Mouse (Mus musculus) lung, postnatal 0 days (tissue): ENCODE data around the gene Rap2b. TPM values are rescaled to one million over a fixed set of nuclear protein-coding genes. Genes with fewer than 3 reads are reported as not detected.

Experiments used
- ATAC-seq: fragments of 200-750 bp; cut with Nextera tagmentation; 2 replicates; pipeline ENCODE4 v1.8.0; 2017; ENCODE audit warnings: moderate library complexity
- DNase-seq: peaks from one replicate; pipeline ENCODE4 v3.0.0-alpha.2; 2016; ENCODE audit warnings: low spot score
- H3K27ac ChIP-seq: fragments of 300-500 bp; sonication (generic); 2 replicates; pipeline ENCODE4 v1.5.1; 2014; ENCODE audit warnings: antibody characterized with exemption, mild to moderate bottlenecking, low read length, mixed read lengths
- H3K27me3 ChIP-seq: fragments of 300-500 bp; sonication (generic); replicated peaks from 2 replicates; pipeline ENCODE4 v1.6.1; 2014; ENCODE audit warnings: low read length, mixed read lengths; ENCODE audit not compliant: insufficient read depth
- H3K36me3 ChIP-seq: fragments of 300-500 bp; sonication (generic); 2 replicates; pipeline ENCODE4 v1.6.1; 2014; ENCODE audit warnings: low read length, mixed read lengths; ENCODE audit not compliant: insufficient read depth
- H3K4me1 ChIP-seq: fragments of 300-500 bp; sonication (generic); 2 replicates; pipeline ENCODE4 v1.6.1; 2014; ENCODE audit warnings: antibody characterized with exemption, low read depth, low read length, mixed read lengths; ENCODE audit not compliant: insufficient read depth
- H3K4me2 ChIP-seq: fragments of 300-500 bp; sonication (generic); replicated peaks from 2 replicates; pipeline ENCODE4 v1.6.1; 2014; ENCODE audit warnings: low read depth, mild to moderate bottlenecking, low read length, moderate library complexity, mixed read lengths
- H3K4me3 ChIP-seq: fragments of 300-500 bp; sonication (generic); 2 replicates; pipeline ENCODE4 v1.5.1; 2014; ENCODE audit warnings: low read depth, low read length
- H3K9ac ChIP-seq: fragments of 300-500 bp; sonication (generic); replicated peaks from 2 replicates; pipeline ENCODE4 v1.6.1; 2014; ENCODE audit warnings: low read depth, mild to moderate bottlenecking
- H3K9me3 ChIP-seq: fragments of 300-500 bp; sonication (generic); 2 replicates; pipeline ENCODE4 v1.6.1; 2016; ENCODE audit warnings: low read length, mixed read lengths
- CTCF ChIP-seq: IDR thresholded peaks from 2 replicates; pipeline ENCODE4 v1.5.1; 2016; ENCODE audit warnings: antibody characterized with exemption, mild to moderate bottlenecking
- EP300 ChIP-seq: IDR thresholded peaks from 2 replicates; pipeline ENCODE4 v1.6.1; 2016; ENCODE audit warnings: antibody characterized with exemption, mild to moderate bottlenecking, control low read depth
- whole genome bisulfite sequencing: fragments of 180-500 bp; shearing (Covaris S2); extraction: QIAGEN DNeasy Blood & Tissue Kit; methylation state at CpG from one replicate; pipeline ENCODE4 v1.1.7; 2014; 5-methylcytosine and 5-hydroxymethylcytosine counted together
- polyA plus RNA-seq: library from polyadenylated mRNA; unstranded; fragments of >200 nt; fragmentation: Nextera tagmentation; extraction: Ambion mirVana; gene quantifications from 2 replicates; pipeline ENCODE4 v1.2.1, GENCODE M21; 2015

Rap2b gene
- polyA plus RNA-seq, 1 experiment from 2014 or later = 6.8 TPM

DNA sequence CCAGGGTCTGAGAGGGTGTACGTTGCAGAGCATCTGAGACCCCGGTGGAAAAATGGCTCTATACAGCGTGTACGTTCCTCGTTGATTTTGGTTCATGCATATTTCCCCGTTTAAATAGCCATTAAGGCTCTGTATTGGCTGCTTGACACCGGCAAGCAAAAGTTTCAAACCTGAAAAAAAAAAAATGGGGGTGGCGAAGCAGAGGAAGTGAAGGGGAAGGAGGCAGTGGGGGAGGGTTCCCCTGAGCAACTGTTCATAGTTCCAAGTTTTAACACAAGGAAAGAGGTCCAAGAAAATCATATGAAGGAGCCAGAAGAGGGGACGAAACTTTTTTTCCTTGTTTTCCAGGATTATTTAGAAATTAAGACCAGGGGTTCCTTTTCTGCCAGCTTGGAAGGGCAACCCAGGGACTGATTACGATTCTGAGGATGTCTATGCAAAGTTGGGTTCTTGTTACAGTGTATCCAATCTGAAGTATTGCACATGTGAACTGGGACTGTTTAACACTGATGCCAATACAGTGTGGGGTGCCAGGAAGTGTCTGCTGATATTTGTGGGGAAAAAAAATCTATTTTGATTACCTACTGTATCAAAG lies 4.4 kb downstream of the Rap2b start, which contains the start of gene B430305J03Rik:
Gene B430305J03Rik (minus strand): TSS at position 173 of the 595 bp plus-strand sequence.
- Histone ChIP-seq H3K27ac (peak within 1 kb of the TSS; percentile 60), H3K27me3 (no peaks in the 10 kb centered on the region), H3K4me2 (peak within 1 kb of the TSS; percentile 75), H3K4me3 (peak within 1 kb of the TSS; percentile 80), H3K9ac (peak within 1 kb of the TSS; percentile 59), H3K9me3 (no peaks in the 10 kb centered on the region), H3K4me1 (0 out of 2 replicates have a peak, but pooled peaks cover 2% of the 10 kb centered on the region), H3K36me3 (no peaks in the 10 kb centered on the region)
- DNase-seq (peak; percentile 44), ATAC-seq (no peak)
- TF ChIP-seq EP300 = no peak
- no peak for TF ChIP-seq CTCF
- WGBS = 4% methylated on average over 10 of the region's 10 CpGs

DNA sequence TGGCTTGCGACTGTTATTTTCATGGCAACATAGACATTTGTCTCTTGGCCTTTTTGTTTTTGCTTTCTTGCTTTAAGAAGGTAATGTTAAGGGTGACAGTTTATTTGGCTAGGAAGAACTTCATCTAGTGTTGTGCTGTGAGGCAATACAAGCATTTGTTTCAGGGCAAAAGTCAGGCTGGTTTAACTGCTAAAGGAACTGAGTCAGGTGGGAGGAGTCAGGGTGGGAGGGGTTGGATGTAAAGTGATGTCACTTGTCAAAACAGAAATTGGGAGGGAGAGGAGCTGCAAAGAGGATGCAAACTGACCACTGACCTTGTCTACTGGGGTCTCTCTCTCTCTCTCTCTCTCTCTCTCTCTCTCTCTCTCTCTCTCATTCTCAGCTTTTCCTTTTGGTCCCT lies 7.0 kb downstream of the Rap2b start:
- Histone ChIP-seq H3K4me2 (no peak overlapping the region), H3K27ac (no peak overlapping the region), H3K4me1 (0 out of 2 replicates have a peak, but pooled peaks cover 2% of the 10 kb centered on the region), H3K4me3 (no peak overlapping the region), H3K27me3 (no peaks in the 10 kb centered on the region), H3K9ac (no peak overlapping the region), H3K9me3 (no peaks in the 10 kb centered on the region), H3K36me3 (no peaks in the 10 kb centered on the region)
- ATAC-seq (no peak), DNase-seq (no peak)
- WGBS = 94% methylated on average over 1 of the region's 1 CpGs
- no peak for TF ChIP-seq EP300
- no peak for TF ChIP-seq CTCF

DNA sequence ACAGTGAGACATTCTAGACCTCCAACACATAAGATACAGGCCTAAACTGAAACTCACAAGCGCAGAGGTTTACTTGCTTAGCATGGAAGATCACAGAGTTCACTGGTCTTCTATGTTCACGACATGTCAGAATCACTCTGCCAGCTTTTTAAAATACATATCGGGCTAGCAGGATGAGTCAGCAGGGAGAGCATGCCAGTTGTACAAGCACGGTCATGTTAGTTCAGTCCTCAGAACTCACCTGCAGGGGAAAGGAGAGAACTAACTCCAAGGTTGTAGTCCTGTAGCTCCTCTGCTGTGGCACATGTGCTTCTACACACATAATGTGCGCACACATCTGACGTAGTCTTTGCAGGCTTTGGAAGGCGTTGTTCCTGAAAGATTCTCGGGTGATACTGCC lies 14.6 kb downstream of the Rap2b start:
- ATAC-seq (no peak), DNase-seq (no peak)
- Histone ChIP-seq H3K4me2 (no peak overlapping the region), H3K4me3 (no peak overlapping the region), H3K9ac (no peak overlapping the region), H3K4me1 (no peaks in the 10 kb centered on the region), H3K36me3 (no peaks in the 10 kb centered on the region), H3K27me3 (no peaks in the 10 kb centered on the region), H3K9me3 (no peaks in the 10 kb centered on the region), H3K27ac (no peak overlapping the region)
- TF ChIP-seq EP300 (no peak), CTCF (no peak)
- WGBS = 88% methylated on average over 8 of the region's 8 CpGs

DNA sequence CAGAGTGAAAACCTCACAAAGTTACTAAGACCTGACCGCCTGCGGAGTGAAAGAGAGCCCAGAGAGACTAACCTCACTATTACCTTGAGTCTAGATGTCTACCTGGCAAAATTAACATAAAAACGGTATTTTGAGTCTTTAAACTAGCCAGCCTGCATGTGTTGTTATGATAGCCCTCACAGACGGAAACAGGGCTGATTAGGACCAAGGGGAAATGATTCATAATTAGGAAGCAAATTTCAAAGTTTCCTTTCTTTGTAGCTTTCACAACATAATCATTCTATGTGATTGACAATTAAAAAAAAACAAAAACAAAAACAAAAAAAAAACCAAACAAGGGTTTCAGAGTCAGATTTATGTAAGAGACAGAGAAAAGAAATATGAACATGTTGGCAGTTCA lies 24.9 kb downstream of the Rap2b start:
- no peaks in the 10 kb centered on the region for H3K27me3 ChIP-seq
- H3K27ac ChIP-seq = no peak overlapping the region
- no peak overlapping the region for H3K4me2 ChIP-seq
- H3K4me1 ChIP-seq = no peaks in the 10 kb centered on the region
- ATAC-seq (no peak), DNase-seq (no peak)
- no peak overlapping the region for H3K4me3 ChIP-seq
- H3K9ac ChIP-seq = no peak overlapping the region
- no peak for TF ChIP-seq CTCF
- TF ChIP-seq EP300 = no peak
- 69% methylated on average over 4 of the region's 4 CpGs for WGBS
- H3K9me3 ChIP-seq = no peaks in the 10 kb centered on the region
- H3K36me3 ChIP-seq = no peaks in the 10 kb centered on the region

DNA sequence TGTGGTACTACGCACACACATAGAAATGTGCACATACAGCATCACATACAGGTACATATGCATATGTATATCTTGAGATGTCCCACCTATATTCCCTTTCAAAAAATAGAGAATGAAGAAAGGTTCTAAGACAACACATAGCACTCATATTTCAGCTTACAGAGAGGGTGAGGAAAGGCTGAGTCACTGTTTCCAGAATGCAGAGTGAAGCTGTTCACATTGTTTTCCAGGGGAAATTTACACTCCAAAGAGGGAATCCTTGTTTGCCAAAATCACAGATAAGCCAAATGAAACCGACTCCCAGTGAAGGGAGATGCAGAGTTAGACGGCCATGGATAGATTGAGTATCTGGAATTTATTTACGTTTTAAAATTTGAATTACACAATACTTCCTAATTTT lies 30.1 kb downstream of the Rap2b start:
- no peak overlapping the region for H3K9ac ChIP-seq
- no peak for DNase-seq
- H3K27me3 ChIP-seq = no peaks in the 10 kb centered on the region
- H3K27ac ChIP-seq = no peak overlapping the region
- TF ChIP-seq EP300 = no peak
- no peak for TF ChIP-seq CTCF
- no peaks in the 10 kb centered on the region for H3K4me1 ChIP-seq
- H3K36me3 ChIP-seq = no peaks in the 10 kb centered on the region
- ATAC-seq = no peak
- 47% methylated on average over 4 of the region's 4 CpGs for WGBS
- H3K9me3 ChIP-seq = no peaks in the 10 kb centered on the region
- no peak overlapping the region for H3K4me3 ChIP-seq
- no peak overlapping the region for H3K4me2 ChIP-seq

DNA sequence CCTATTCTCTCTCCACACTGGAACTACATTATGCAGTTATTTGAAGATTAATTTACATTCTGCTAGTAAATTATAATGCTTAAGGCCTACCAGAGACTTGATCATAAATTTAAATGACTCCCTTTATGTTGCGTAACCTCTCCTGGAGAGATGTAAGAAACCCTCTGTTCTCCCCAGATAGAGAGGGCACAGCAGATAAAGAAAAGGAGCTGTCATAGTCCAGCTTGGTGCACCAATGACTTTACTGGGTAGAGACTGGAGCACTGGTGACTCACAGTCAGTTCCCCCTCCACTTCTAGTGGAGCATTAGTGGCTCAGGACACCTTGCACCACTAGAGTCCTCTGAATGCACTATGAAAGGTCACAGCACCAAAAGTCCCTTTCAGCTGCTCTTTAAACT lies 31.4 kb downstream of the Rap2b start:
- no peak for DNase-seq
- Histone ChIP-seq H3K36me3 (no peaks in the 10 kb centered on the region), H3K27me3 (no peaks in the 10 kb centered on the region), H3K4me3 (no peak overlapping the region), H3K27ac (no peak overlapping the region), H3K4me2 (no peak overlapping the region), H3K9me3 (no peaks in the 10 kb centered on the region), H3K9ac (no peak overlapping the region), H3K4me1 (no peaks in the 10 kb centered on the region)
- no peak for TF ChIP-seq EP300
- no peak for TF ChIP-seq CTCF
- WGBS = 94% methylated on average over 1 of the region's 1 CpGs
- ATAC-seq = no peak

DNA sequence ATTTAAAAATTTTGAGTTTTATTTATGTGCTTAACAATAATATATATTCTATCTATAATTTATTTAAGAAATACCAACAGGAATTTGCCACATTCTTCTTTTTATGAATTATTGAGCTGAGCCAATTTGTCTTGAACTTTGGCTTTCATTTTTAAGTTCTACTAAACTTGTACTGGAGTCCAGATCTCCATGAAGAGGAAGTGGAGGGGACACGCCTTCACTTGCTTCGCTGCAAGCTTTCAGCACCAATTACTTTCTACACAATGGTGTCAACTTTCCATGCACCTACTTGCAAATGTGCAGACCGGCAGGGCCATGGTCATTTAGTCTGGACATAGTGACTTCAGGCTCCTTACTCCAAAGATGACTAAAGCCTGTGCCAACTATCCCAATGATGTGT lies 32.1 kb downstream of the Rap2b start:
- no peak overlapping the region for H3K27ac ChIP-seq
- WGBS = 69% methylated on average over 3 of the region's 3 CpGs
- no peak overlapping the region for H3K4me2 ChIP-seq
- no peaks in the 10 kb centered on the region for H3K9me3 ChIP-seq
- TF ChIP-seq EP300 = no peak
- no peak for TF ChIP-seq CTCF
- H3K4me3 ChIP-seq = no peak overlapping the region
- no peak for ATAC-seq
- no peaks in the 10 kb centered on the region for H3K36me3 ChIP-seq
- no peaks in the 10 kb centered on the region for H3K27me3 ChIP-seq
- H3K9ac ChIP-seq = no peak overlapping the region
- DNase-seq = no peak
- no peaks in the 10 kb centered on the region for H3K4me1 ChIP-seq
